Mouse (Mus musculus): Measurements from ENCODE around the gene Gm42791.

DNA sequence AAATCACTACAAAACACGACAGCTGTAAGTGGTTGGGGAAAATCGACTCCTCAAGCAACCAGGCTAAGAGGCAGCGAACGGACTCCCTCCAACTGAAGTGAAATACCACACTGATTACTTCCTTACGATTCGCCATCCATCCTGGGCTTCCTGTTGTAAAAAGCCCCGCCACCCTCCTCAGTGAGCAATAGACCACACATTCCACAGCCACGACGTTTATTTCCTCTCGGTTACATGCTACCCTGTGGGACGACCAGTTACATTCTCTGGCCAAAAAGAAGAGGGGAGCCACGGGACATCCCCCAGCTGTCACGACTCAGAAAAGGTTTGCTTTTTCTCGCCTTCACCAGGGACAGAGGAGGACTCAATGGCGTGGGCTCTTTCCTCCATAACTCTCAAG, 44.9 kb downstream of the Gm42791 start:
- TF ChIP-seq CTCF (IDR thresholded peaks at IDR 0.05) (no peak), EP300 (IDR thresholded peaks at IDR 0.05) (no peak)

Data from lung, postnatal 0 days (tissue).